Mouse (Mus musculus) right cerebral cortex, postnatal 10 days (tissue): ENCODE data around the gene Mrps26.
"Not testable (repeated sequence)": the region's sequence is repeated elsewhere in the genome, so short reads cannot be mapped to it uniquely, and the experiment has no call there.

ENCODE experiments used
- DNase-seq, 2 experiments: peaks; one replicate each; pipeline ENCODE4 v3.0.0; 2021; ENCODE audit warnings: low spot score in 2 of 2

Mrps26 gene

GRCm38 (mm10) chr2:130563212-130564055, at the start of gene Mrps26:
TSS of gene Mrps26 (plus strand) at chr2:130563742.
- DNase-seq: peak; percentile 96 to 97

DNA sequence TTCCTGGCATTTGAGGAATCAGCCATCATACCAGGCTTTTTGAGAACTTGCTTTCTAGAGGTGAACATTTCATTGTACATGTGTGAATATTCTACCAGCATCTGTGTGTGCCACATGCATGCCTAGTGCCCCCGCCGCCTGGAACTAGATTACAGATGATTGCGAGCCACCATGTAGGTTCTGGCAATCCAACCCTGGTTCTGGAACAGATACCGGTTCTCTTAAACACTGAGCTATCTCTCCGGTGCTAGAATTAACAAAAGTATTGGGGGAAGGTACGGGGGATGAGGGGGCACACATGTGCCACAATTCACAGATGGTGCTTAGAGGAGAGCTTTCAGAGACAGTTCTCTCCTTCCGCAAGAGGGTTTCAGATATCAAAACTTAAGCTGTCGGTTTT, 49.6 kb upstream of the Mrps26 start:
- no peak for DNase-seq

DNA sequence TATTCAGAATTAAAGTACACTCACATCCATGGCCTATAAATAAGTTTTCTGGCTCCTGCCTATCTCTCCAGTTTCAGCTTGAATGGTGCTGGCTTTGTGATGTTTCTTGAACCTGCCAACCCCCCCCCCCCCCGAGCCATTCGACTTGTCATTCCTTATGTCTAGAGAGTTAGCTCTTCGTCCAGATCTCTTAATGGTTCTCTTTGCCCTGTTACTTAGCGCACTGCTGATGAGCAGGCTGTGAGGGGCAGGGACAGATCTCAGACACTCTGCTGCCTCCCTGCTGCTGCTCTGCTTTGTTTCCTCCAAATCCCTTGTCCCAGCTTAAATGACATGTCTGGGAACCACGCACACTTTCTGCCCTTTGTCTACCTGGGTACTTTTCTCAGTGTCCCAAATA, 47.8 kb upstream of the Mrps26 start:
- DNase-seq: no peak

- no peak for DNase-seq
Measured at GRCm38 (mm10) chr2:130521927-130522326, 41.6 kb upstream of the Mrps26 start.

DNA sequence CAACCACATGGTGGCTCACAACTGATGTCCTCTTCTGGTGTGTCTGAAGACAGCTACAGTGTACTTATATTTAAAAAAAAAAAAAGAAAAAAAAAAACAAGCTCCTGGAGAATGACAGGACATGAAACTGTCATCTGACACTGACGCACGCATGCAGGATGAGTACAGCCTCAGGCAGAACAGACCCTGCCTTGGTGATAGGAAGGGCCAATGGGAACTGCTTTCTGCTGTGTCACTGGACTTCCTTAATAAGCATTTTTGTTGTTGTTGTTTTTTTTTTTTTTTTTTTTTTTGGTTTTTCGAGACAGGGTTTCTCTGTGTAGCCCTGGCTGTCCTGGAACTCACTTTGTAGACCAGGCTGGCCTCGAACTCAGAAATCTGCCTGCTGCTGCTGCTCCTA, 38.1 kb upstream of the Mrps26 start:
- not testable (repeated sequence) for DNase-seq

DNA sequence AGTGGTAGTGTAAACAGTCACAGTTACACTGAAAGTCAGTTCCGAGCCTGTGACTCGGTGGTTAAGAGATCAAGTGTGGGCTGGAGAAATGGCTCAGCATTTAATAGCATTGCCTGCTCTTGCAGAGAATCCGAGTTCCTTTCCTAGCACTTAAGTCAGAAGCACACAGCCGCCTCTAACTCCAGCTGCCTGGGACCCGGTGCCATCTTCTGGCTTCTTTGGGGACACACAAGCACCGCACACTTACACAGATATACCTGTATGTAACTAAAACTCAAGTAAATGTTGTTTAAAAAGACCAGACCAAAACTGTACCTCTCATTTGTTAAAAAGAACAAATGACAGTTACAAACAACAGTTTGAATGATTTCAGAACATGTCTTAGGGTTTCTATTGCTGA, 35.1 kb upstream of the Mrps26 start:
- peak; percentile 36 to 39 for DNase-seq

- DNase-seq: no peak
Measured at GRCm38 (mm10) chr2:130529290-130529689, 34.3 kb upstream of the Mrps26 start.

- no peak for DNase-seq
Measured at GRCm38 (mm10) chr2:130529925-130530324, 33.6 kb upstream of the Mrps26 start.

DNA sequence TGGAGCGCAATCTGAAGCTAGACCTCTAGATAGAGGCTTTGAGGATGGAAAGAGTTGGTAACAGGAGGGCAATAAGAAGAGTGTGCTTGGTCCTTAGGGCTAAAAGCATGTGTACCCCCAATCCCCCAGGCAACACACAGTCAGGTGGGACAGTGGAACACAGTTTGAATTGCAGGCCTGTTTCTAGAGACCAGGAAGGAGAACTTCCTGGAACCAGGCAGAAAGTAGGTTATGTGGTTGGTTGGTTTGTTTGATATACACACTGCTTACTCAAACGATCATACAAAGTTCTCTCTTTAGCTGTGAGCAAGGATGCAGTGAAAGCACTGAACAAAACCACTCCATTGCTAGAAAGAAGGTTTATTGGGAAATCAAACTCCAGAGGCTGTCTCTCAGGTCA, 31.3 kb upstream of the Mrps26 start:
- no peak for DNase-seq

- DNase-seq: no peak
Measured at GRCm38 (mm10) chr2:130535017-130535416, 28.5 kb upstream of the Mrps26 start.

GRCm38 (mm10) chr2:130536890-130537289, 26.7 kb upstream of the Mrps26 start:
- DNase-seq: no peak

DNA sequence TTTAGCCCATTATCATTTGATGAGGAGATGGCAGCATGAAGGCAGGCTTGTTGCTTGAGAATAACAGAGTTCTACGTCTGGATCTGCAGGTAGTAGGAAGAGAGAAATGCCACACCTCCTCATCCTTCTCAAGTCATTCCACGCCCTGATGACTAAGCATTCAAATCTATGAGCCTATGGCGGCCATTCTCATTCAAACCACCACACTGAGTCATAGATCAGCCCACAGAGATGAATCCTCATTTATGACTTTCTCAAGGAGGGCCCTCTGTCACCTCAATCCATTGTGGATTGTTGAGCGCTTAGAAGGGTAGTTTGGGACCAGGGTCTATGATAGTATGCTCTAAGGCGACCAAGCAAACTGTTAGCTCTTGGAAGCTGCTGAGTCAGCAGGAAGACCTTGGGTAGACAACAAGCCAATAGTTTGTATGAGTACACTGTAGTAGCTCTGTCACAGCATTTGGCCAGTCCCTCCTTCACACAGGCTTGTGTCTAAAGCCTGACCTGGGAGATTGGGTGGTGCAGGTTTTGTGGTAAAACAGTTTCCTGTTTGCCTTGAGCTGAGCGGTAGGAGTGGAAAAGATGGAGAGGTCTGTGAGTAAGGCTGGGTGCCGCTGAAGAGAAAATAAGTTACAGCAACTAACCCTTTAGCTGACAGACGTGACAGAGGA, 24.5 kb upstream of the Mrps26 start:
- DNase-seq: no peak

DNA sequence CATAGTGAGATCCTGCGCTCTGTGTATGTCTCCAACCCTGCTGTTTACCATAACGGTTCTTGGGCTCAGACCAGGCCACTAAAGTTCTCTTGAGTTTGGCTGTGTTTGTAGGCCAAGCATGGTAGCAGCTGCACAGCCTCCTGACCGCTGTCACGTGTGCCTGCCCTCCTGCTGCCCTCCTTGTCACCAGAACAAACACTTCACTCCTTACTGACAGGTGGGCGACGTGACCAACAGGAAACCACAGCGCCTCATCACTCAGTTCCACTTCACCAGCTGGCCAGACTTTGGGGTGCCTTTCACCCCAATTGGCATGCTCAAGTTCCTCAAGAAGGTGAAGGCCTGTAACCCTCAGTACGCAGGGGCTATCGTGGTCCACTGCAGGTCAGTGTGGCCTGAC, 23.3 kb upstream of the Mrps26 start:
- no peak for DNase-seq

DNA sequence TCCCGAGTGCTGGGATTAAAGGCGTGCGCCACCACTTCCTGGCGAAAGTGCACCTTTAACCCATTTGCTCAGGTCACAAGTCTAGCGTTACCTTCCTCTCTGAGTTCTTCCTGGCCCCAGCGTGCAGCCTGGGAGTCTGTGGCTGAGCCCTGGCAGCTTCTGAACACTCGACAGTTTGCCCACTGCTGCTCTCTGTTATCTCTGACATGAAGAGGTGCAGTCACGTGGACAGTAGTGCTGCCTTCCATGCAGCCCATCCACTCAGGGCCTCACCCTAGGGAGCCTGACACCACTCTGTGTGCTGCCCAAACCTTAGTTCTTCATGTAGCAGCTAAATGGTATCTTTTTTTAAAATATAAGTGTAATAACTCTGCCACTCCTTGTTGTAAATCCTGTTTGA, 16.6 kb upstream of the Mrps26 start:
- no peak for DNase-seq

- DNase-seq: no peak
Measured at GRCm38 (mm10) chr2:130554841-130555240, 8.7 kb upstream of the Mrps26 start.

DNA sequence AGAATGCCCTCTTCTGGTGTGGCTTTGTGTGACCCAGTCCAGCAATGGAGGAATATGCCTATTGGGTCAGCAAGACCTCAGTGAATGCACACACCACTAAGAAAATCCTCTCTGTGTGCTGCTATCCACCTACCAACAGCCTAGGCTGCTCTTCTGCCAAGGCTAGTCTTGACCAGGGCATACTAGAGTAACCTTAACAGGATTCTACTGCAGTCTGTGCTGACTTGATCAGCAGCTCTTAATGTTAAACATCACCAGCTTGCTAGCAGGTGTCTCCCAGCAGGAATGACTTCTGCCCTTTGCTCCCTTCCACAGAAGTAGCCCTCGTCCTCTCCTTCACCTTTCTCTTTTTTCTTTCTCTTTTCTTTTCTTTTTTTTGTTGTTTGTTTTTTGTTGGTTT, 7.2 kb upstream of the Mrps26 start:
- no peak for DNase-seq

DNA sequence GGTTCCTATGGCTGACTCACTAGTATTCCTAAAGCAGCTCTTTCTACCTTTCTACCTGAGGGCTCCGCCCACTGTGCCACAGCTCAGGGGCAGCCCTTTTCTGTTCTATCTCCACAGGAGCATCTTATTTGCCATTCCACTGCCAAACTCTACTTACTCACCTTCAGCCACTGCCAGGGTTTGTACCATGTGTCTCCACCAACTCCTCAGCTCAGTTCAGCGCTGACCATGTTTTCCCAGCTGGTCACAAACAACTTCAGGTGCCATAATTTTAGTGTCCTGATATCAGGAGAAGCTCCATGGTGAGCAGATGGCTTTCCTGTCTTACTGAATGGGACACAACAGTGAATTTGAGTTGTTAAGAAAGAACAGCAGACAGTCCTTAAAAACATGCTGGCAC, 6.1 kb upstream of the Mrps26 start:
- DNase-seq: no peak

DNA sequence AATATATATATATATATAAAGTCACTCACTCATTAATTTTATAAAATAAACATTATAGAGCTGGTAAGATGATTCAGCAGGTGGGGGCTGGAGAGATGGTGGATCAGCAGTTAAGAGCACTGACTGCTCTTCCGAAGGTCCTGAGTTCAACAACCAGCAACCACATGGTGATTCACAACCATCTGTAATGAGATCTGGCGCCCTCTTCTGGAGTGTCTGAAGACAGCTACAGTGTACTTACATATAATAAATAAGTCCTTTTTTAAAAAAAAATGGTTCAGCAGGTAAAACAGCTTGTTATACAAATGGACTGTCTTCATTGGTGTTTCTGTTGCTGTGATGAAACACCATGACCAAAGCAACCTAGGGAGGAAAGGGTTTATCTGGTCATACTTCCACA, 5.5 kb upstream of the Mrps26 start:
- no peak for DNase-seq

- no peak for DNase-seq
Measured at GRCm38 (mm10) chr2:130564063-130564462, 521 bp downstream of the Mrps26 start.

DNA sequence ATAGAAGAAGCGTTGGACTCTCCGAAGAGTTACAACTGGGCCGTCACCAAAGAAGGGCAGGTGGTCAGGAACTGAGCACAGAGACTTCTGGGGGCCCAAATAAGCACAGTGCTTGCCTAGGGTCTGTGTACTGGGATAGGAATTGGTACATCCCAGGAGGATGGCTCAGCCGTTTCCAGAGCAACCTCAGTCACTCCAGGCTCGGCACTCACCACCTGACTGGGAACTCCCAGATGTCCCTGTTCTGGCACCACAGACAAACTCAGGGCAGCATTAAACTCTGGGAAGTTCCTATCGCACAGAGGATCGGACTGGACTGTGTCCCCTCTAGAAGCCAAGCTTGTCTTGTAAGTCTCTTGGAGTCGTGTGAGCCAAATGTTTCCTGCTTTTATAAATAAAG, 1.4 kb downstream of the Mrps26 start:
- DNase-seq: no peak

DNA sequence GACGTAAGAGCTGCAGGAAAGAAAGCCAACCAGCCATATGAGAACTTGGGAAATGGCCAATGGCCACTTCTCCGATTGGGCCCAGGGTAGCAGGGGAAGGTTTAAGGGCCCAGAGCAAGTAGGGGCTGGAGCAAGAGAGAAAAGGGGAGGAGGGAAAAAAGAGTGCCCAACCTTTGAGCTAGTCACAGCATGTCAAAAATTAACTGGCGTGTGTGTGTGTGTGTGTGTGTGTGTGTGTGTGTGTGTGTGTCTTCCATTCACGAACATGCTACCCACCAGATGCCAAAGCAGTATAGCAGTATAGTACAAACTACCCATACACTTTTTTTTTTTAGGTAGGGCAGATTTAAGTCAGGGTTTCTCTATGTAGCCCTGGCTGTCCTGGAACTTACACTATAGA, 5.4 kb downstream of the Mrps26 start:
- no peak for DNase-seq

DNA sequence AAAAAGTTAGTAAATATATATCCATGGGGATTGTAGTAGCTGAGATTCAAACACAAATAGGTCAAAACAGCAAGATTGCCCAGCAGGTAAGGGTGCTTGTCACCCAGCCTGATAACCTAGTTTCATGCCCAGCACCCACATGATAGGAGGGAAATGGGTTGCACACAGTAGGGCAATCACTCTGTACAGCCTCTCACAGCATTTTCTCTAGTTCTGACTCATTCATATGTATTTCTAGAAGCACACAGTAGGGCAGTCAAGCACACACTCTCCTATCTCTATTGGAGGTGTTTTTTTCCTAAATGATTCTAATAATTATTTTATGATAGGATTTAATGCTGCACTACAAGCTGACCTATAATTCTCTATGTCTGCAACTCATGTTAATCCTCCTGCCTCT, 6.4 kb downstream of the Mrps26 start:
- DNase-seq: no peak

GRCm38 (mm10) chr2:130574960-130575359, 11.4 kb downstream of the Mrps26 start:
- no peak for DNase-seq
